Mouse (Mus musculus) cerebellum, postnatal 4 days (tissue): ENCODE results near the gene Gm15737.

ENCODE experiments used
- DNase-seq, 2 experiments: peaks; one replicate each; pipeline ENCODE4 v3.0.0; 2022; ENCODE audit warnings: low spot score in 2 of 2, mixed read lengths in 1 of 2

The Gm15737 gene

GRCm38 (mm10) chr6:92875340-92875739, 6.2 kb downstream of the Gm15737 start:
- no peak for DNase-seq

- no peak for DNase-seq
These were observed 7.0 kb downstream of the Gm15737 start for GRCm38 (mm10) chr6:92876121-92876520.

- DNase-seq: no peak
These were observed 8.1 kb downstream of the Gm15737 start for GRCm38 (mm10) chr6:92877236-92877635.

GRCm38 (mm10) chr6:92878771-92879170, 9.6 kb downstream of the Gm15737 start:
- DNase-seq: no peak

GRCm38 (mm10) chr6:92879700-92880265, 10.6 kb downstream of the Gm15737 start:
- no peak for DNase-seq

- no peak for DNase-seq
These were observed 13.3 kb downstream of the Gm15737 start for GRCm38 (mm10) chr6:92882446-92882845.

GRCm38 (mm10) chr6:92883131-92883900, 14.2 kb downstream of the Gm15737 start:
- DNase-seq: no peak

GRCm38 (mm10) chr6:92891535-92891934, 22.4 kb downstream of the Gm15737 start:
- no peak for DNase-seq

GRCm38 (mm10) chr6:92904037-92904436, 34.9 kb downstream of the Gm15737 start:
- no peak for DNase-seq

GRCm38 (mm10) chr6:92904491-92904890, 35.3 kb downstream of the Gm15737 start:
- no peak for DNase-seq

- no peak for DNase-seq
These were observed 36.8 kb downstream of the Gm15737 start for GRCm38 (mm10) chr6:92905922-92906321.

- no peak for DNase-seq
These were observed 40.2 kb downstream of the Gm15737 start for GRCm38 (mm10) chr6:92909361-92909760.

- no peak for DNase-seq
These were observed 41.5 kb downstream of the Gm15737 start for GRCm38 (mm10) chr6:92910611-92911010.

GRCm38 (mm10) chr6:92920938-92921689, 52.0 kb downstream of the Gm15737 start:
- DNase-seq: no peak

GRCm38 (mm10) chr6:92921843-92922242, 52.7 kb downstream of the Gm15737 start:
- DNase-seq: no peak

- DNase-seq: no peak
These were observed 55.4 kb downstream of the Gm15737 start for GRCm38 (mm10) chr6:92924536-92924935.

GRCm38 (mm10) chr6:92928261-92928660, 59.1 kb downstream of the Gm15737 start:
- no peak for DNase-seq
